Mouse (Mus musculus) monocyte, adult 5-6 weeks (primary cell): Measurements from ENCODE around the gene Atrnl1. TPM values are rescaled to one million over a fixed set of nuclear protein-coding genes. Genes with fewer than 3 reads are reported as not detected.

Experiments used
- ATAC-seq: fragments of 153-309, 156-312 bp; replicated peaks from 2 replicates; pipeline ENCODE4 v1.8.0; 2017; ENCODE audit warnings: mild to moderate bottlenecking; ENCODE audit not compliant: low TSS enrichment, insufficient number of reproducible peaks, severe bottlenecking, poor library complexity, low FRiP score
- total RNA-seq: library from RNA; stranded (forward); fragments of 200-1000, 200-491, 200-594 nt; gene quantifications from 3 replicates; pipeline ENCODE4 v1.2.3, GENCODE M21; 2017

Atrnl1 gene
- total RNA-seq, 1 experiment from 2014 or later, result 1.0 TPM

DNA sequence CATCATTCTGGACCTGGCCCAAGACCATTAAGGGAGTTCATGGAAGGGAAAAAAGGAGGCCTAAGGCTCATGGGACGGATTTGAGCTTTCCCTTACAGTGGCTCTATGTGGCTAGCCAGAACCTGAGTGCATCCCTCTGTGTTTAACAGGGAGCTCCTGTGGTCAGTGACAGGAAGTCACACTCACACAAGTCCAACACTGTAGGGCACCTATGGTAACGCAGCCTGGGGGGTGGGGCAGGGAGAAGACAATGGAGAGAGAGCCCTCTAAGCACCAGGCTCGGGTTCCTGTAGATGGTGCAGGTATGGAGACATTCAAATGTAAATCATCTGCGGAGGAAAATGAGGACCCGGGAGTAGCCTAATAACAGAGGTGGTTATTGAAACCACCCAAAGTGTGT lies 501.3 kb downstream of the Atrnl1 start:
- ATAC-seq, result no peak

DNA sequence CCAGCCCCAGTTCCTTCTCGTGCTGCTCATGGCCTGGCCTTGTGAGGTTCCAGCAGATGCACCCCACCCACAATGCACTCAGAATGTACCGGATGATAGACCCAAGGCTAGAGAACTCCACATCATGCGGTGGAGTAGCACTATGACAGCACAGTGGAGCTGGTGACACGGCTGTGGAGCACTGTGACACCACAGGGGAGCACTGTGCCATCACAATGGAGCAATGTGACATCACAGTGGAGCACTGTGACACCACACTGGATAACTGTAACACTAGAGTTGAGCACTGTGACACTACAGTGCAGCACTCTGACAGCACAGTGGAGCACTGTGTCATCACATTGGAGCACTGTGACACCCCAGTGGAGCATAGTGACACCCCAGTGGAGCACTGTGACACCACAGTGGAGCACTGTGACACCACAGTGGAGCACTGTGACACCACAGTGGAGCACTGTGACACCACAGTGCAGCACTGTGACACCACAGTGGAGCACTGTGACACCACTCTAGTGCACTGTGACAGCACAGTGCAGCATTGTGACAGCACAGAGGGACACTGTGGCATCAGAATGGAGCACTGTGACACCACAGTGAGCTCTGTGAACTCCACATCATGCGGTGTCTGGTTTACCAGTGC lies 502.4 kb downstream of the Atrnl1 start:
- ATAC-seq, result peak; percentile 79

DNA sequence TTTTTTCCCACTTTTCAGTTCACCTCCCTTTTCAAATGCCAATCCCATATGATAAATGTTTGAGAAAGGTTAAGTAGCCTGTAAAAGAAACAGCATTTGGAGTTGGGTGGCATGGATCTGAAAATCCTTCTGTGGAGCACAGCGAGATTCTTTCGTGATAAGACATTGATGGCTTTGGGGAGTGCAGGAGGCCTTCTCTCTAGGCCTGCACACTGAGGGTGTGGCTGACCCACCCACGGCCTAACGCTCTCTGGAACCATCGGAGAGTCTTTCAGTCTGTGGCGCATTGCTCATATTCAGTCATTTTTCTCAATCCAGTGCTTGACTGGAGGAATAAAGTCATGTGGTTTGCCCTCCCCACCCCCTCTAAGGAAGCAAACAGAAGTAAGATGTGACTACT lies 506.8 kb downstream of the Atrnl1 start:
- ATAC-seq, result no peak

DNA sequence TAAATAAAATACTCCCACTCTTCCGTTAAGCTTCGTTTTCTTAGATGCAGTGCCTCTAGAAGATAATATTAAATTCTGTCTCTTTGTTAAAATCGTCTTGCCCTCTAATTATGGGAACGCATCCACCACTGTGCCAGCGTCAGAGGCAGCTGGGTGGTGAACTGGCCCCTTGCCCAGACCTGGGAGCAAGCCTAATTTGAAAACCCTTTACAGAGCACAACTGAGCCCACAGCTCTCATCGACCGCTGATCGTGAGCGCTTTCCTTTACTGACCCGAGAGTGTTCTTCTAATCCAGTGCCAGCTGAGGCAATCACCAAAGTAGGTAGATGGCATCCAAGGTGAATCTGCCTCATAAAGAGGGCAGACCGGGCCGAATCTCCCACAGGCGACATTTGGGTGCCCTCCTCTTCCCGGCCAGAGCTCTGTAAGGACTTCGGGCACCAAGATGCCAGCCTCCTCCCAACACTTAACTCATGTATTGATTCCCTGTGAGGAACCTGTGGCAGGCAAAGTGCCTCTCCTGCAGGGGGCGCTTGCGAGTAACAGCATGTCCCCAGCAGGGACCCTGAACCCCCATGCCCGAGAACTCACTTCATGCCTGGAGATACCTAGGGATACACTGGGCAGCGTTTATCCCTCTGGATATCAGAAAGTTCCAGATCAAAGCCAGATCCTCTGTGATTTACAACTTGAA lies 507.5 kb downstream of the Atrnl1 start:
- no peak for ATAC-seq

DNA sequence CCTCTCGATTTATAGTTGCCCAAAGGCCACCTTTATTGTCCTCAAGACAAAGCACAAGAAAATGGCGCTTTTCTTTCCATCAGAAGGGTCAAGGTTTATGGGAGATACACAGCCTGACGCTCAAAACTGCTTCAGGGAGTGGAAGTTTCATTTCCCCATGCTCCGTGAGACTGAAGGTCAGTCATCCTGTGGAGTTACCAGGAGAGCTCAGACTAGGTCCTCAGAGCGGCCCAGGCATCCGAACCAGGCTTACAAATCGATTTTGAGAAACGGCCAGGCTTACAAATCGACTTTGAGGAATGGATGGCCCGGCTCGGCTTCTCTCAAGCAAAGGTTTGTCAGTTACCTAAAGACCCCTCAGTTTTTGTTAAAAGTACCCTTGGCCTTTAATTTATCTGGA lies 508.0 kb downstream of the Atrnl1 start:
- ATAC-seq, result peak; percentile 63

DNA sequence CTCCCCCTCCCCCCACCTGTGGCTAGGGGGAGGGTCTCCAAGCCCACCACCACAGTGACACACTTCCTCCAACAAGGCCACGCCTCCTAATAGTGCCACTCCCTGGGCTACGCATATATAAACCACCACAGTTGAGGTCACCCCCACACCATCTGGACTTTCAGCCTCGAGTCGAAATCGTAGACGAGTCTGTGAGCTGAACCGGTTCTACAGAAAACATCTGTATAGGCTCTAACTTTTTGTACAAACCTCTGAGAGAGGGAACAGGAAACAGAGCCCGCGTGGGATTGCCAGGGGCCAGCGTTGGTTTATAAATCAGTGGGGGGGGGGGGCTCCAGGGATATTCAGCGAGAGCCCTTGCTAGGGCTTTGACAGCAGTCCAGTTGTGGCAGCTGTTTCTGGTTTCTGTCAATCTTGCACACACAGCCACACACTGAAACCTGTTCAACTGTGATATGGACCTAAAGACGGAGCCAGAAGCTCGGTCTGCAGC lies 508.9 kb downstream of the Atrnl1 start:
- ATAC-seq, result no peak

DNA sequence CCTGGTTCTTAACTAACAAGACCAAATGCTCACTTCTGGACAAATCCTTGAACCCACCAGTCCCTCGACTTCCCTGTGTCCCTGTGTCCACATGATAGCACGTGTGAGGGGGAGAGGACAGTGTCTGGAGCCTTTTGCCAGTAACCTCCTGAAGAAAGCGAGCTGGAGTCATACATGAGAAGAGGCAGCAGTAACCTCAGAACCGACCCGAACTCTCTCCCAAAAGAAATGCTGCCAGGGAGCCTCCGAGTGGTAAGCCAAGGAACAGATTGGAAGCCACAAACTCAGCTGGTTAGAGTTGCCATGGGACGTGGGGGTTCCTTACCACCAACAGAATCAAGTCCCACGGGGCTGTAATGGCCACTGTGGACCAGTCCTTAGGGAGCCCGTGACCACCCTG lies 509.8 kb downstream of the Atrnl1 start:
- no peak for ATAC-seq

DNA sequence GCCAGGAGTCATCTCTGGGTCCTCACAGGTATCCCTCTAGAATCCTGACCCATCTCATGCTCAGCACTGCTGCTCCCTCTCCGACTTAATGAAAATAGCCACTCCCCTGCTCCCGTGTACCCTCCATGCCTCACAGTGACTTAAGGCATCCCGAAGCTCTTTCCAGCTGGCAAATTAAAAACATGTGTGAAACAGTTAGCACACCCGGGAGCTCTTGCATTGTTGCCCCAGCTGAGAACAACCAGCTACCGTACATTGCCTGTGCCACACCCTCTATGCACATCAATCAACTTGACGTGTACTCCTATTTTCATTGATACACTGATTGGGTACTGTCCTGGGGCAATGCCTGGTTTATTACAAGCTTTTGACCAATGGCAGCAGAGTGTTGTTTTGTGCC lies 510.8 kb downstream of the Atrnl1 start:
- ATAC-seq, result no peak

DNA sequence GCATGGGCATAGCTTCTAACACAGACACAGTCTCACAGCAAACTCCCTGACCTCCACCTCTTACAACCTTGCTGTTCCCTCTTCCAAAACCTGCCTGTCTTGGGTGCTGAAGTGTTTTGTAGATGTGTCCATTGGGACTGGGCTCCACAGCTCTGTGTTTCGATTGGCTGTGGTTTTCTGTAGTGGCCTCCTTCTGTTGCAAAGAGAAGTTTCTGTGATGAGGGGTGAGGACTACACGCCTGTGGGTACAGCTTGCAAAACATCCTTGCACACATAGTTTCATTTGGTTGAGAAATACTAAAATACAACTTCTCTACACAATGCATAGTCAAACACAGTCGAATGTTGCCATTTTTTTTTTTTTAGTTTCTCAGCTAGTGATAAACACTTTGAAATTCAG lies 512.8 kb downstream of the Atrnl1 start:
- peak; percentile 74 for ATAC-seq

DNA sequence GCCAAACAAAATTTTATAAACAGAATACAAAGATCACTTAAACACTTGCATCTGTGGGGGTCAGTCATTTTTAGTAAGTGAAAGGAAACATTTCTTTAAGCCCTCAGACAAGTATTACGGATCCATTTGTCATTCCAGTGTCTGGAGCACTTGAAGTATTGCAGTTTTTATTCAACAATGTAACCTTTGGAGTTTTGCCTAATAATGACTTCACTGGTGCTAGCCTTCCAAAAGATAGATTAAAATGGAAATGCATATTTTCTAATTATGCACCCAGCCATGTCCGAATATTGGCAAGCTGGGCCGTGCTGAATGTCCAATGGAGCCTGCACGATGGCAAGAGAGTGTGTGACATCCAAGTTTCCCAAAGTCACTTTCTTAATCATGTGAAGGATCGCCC lies 513.7 kb downstream of the Atrnl1 start:
- no peak for ATAC-seq

DNA sequence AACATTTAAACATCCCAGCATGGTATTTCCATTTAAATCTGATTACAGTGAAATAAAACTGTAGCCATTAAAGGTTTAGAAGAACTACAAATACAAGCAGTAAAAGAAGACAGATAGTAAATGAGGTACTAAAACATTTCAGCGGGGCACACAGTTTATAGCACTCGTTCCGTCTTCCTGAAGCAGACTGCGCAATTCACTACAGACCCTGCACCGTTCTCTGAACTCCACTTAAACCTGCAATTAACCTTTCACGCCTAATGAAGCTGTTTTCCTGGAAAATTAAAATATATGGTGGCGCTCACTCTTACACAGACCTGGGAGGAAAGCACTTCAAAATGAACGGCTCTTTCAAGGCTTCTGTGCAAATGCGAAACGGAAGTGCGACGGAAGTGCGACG lies 514.2 kb downstream of the Atrnl1 start:
- no peak for ATAC-seq

DNA sequence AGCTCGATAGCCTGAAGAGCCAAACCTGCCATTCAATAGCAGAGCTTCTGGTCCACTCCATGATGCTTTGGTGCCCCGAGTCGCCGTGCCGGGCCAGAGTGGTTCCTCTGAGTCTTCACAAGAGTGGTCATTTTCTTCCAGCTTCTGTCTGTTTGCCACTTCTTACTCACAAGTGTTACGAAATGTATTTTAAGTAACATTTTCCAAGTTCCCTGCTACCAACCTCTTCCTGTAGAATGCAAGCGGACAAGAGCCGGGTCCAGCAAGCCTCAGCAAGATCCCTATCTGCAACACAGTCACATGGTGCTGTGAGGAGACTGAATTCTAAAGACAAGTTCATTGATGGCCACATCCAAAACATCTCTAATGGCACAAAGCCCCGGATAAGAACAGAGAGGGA lies 521.1 kb downstream of the Atrnl1 start:
- ATAC-seq, result peak; percentile 47; the same call in 1 of the 2 replicates

DNA sequence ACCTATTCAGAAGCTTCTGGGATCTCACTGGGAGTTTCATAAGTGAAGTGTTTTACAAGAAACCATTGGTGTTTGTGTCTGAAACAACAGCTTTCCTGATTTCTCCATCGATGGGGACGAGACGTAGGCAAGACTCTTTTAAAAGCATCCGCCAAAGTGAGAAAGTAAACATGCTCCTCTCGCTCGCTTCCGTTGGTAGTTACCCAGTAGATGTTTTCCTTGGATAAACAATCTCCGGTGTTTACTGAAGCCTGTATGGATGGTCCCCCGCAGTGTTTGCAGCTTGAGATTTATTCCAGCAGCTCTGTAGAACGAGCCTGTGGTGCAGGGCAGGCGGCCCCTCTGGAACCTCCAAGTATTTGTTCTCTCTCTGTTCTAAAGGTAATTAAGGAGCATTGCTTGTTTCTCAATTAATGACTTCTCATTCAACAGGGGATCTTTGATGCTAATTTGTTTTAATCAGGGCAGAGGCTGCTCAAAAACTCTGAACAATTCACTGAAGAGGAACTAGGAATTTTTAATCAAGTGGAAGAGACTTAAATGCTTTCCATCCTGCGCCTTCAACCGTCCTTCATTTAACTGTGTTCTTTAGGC lies 529.5 kb downstream of the Atrnl1 start:
- ATAC-seq, result no peak

DNA sequence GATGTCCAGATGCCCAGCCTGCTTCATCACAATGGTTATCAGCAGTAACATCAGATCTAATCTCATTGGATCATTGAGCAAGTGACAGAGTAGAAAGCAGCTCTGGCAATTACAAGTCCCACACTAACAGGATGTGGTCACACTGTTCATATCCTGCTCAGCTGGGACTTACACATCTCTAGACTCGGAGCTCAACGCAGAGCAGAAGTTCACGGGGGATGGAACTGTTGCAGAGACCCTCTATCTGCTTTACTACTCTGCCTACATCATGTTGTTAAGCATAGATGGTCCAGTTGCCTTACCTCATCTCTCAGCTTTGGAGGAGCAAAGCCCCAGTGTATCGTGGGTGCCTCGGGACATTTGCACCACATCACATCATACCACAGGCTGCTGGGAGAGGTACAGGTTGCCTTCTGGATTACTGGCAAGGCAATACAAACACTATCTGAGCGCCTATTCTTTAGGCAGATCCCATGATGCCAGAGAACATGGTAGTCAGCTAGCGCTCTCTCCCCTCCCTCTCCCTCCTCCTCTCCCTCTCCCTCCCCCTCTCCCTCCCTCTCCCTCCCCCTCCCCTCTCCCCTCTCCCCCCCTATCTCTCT lies 533.1 kb downstream of the Atrnl1 start:
- ATAC-seq, result peak; percentile 82

DNA sequence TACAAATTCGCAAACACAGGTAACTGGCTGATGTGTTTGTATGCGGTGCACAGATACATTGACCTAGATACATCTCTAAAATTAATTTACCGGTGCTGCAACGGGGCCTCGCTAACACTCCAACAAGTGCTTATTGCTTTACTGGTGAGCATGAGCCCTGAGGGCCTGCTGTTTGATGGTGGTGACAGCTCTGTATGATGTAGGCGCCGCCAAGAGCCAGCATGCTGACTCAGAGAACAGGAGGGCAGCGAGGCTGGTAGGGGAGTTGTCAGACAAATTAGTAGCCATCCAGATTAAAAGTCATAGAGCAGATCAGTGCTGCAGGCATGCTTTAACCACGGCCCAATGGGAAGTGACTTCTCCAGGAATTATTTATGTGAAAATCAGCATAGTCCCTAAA lies 534.7 kb downstream of the Atrnl1 start:
- ATAC-seq, result no peak

DNA sequence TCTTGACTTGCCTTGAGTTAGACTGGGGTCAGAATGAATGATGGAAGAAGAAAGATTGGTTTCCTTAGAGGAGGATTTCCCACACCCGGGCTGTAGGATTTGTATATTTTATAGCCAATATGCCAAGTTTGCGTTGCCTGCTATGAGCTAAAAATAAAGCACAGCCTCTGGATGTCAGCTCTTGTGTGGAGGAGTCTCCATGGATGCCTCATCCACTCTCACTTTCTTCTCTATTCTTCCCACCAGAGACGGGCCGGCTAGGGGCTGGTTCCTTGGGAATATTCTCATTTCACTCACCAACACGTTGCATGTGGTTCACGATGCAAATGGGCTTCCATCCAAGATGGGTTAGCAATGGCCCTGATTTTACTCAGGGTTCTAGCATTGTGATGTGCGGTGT lies 540.4 kb downstream of the Atrnl1 start:
- ATAC-seq, result no peak

DNA sequence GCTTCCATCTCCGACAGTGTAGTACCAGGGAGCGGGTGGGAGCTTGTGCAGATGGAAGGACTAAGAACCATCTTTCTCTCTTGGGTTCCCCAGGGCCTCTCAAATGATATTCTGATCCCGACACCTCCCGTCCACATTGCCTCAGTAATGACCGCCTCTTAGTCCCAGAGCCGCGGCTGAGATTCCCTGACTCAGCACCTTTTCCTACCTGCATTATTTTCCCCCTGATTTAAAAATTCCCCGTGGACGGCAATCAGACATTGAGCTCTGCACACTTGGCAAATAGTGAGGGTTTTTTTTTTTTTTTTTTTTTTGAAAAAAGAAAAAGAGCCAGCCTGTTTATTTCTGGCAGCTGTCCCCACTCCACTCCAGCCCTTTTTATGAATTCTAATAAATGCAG lies 550.7 kb downstream of the Atrnl1 start:
- no peak for ATAC-seq

DNA sequence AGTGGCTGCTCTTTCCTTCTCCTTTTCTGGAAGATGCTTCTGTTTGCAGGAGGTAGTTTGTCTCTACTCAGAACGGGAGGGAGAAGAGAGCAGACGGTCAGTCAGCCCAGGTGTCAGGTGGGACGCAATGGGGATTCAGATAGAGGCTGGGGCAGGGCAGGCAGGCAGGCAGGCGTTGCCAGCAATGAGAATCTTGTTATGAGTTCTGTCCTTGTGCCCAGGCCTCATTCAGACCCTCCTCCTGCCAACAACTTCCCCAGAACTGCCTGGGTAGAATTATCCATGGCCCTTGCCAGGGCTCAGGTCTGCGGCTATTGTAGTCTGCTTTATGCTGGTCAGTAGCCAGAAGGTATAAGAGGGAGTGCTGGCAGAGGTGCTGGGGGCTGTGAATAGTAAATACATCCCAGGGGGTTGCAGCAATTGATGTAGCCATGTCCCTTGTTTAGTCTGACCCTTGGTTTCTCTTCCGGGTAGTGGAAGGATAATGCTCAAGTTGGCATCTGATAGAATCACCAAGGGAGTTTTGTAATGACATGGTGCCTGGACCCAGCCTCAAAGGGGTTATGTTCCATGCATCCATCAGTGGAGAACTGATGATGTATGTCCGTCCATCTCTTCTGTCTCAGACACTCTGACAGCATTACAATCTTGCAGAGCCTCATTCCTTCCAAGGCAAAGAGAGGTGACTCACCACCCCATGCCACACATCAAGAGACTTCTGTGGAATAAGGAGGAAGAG lies 554.2 kb downstream of the Atrnl1 start:
- ATAC-seq, result no peak

DNA sequence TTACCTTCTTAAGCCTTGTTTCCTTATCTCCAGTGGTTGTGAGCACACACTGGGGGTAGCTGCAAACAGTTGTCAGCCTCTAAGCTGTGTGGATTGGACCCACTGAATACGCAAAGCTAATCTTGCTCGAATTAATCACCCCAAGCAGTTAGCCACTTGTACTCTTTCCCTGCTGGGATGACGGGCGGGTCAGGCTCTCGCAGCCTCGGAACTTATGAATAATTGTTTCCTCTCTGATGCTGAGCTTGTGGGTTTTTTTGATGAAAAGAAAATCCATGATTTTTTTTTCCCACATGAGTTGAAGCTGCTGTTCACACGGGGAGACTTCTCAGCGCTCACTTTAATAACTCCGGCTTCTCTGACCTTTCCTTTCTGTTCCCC lies 554.8 kb downstream of the Atrnl1 start:
- no peak for ATAC-seq
